Mouse (Mus musculus): ENCODE data around the gene Cd52. TPM values are rescaled to one million over a fixed set of nuclear protein-coding genes. Genes with fewer than 3 reads are reported as not detected.

The Cd52 gene
- polyA plus RNA-seq, 1 experiment, result not detected

DNA sequence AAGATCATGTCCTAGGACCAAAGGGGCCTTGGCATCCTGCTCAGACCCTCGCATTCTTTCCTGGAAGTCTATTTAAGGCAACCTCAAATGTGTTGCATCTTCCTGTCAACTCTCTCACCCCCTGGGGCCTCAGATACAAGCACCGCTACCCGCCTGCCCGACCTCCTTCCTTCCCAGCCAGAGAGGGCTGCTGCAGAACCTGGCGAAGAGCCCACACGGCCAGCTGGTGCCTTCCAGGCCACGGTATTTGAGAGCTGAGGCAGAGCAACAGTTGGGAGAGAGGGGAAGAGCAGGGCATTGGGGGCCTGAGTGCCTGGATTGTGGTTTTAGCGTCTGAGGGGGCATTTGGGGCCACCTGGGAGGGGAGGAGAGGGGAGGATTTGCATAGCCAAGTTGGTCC is 42.3 kb downstream of the Cd52 start:
- Histone ChIP-seq H3K27me3 (ENCODE audit: control insufficient read depth, insufficient read depth, insufficient read length) (peaks cover 45% of the 10 kb centered on the region), H3K79me2 (ENCODE audit: control insufficient read depth, insufficient read depth) (no peaks in the 10 kb centered on the region), H3K36me3 (ENCODE audit: control insufficient read depth, insufficient read depth) (no peaks in the 10 kb centered on the region), H3K79me3 (ENCODE audit: low read depth) (no peaks in the 10 kb centered on the region), H3K4me3 (ENCODE audit: insufficient read depth, poor library complexity, severe bottlenecking) (no peak overlapping the region), H3ac (ENCODE audit: control insufficient read depth, insufficient read length, low read depth) (no peak overlapping the region)
- TF ChIP-seq CTCF (IDR thresholded peaks at IDR 0.05; ENCODE audit: control insufficient read depth, insufficient read depth, insufficient read length) (no peak), MYOG (IDR thresholded peaks at IDR 0.05; ENCODE audit: control insufficient read depth, extremely low read depth, insufficient read length) (no peak), CEBPB (IDR thresholded peaks at IDR 0.05; ENCODE audit: low read depth) (no peak), USF1 (IDR thresholded peaks at IDR 0.05; ENCODE audit: low read depth) (no peak), MAX (IDR thresholded peaks at IDR 0.05) (no peak), FOSL1 (IDR thresholded peaks at IDR 0.05; ENCODE audit: insufficient read depth, low read length, poor library complexity, severe bottlenecking) (no peak), MYOD1 (IDR thresholded peaks at IDR 0.05; ENCODE audit: control insufficient read depth, insufficient read length, low read depth) (no peak)

DNA sequence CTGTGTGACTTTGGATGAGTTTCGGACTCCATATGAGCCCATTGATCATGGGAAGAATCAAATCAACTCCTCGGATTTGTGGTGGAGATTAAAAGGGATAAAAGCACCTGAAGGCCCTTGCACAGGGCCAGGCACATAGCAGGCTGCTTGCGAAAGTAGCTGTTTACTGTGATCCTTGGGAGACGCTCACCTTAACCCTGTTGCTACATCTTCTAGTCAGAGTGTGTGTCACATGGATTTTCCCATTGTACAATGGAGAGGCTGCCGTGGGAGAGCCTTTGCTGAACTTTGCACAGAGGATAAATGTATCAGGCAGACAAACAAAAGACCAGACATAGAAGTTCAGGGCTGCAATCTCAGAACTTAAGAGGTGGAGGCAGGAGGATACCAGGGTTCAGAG is 43.0 kb downstream of the Cd52 start:
- Histone ChIP-seq H3K36me3 (ENCODE audit: control insufficient read depth, insufficient read depth) (no peaks in the 10 kb centered on the region), H3K79me2 (ENCODE audit: control insufficient read depth, insufficient read depth) (no peaks in the 10 kb centered on the region)

DNA sequence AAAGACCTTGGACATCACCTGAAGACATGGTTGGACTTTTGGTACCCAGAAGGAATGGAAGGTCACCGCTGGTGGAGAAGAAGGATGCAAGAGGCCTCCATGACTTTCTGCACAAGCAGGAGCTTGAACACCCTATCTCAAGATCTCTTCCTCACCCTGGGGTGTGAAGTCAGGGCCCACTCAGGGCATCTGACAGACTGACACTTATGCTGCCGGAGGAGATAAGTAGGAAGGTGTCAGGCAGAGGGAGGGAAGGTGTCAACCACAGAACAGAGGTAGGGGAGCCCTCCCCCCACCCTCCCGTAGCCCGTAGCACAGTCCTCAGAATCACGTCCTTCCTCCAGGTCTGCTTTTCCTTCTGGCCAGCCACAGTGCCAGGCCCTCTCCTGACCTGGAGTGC is 47.2 kb downstream of the Cd52 start:
- no peak overlapping the region for H3K4me3 ChIP-seq (ENCODE audit: insufficient read depth, poor library complexity, severe bottlenecking)
- H3K36me3 ChIP-seq (ENCODE audit: control insufficient read depth, insufficient read depth), result no peaks in the 10 kb centered on the region
- H3K79me3 ChIP-seq (ENCODE audit: low read depth), result no peaks in the 10 kb centered on the region
- TF ChIP-seq MYOD1 (IDR thresholded peaks at IDR 0.05; ENCODE audit: control insufficient read depth, insufficient read length, low read depth), result no peak
- no peaks in the 10 kb centered on the region for H3K79me2 ChIP-seq (ENCODE audit: control insufficient read depth, insufficient read depth)
- H3K27me3 ChIP-seq (ENCODE audit: control insufficient read depth, insufficient read depth, insufficient read length), result peaks cover 11% of the 10 kb centered on the region
- H3ac ChIP-seq (ENCODE audit: control insufficient read depth, insufficient read length, low read depth), result no peak overlapping the region

More for the DNA sequence above, 43.0 kb downstream of the Cd52 start:
- Histone ChIP-seq H3K27me3 (ENCODE audit: control insufficient read depth, insufficient read depth, insufficient read length) (peaks cover 40% of the 10 kb centered on the region), H3K79me3 (ENCODE audit: low read depth) (no peaks in the 10 kb centered on the region), H3ac (ENCODE audit: control insufficient read depth, insufficient read length, low read depth) (no peak overlapping the region), H3K4me3 (ENCODE audit: insufficient read depth, poor library complexity, severe bottlenecking) (no peak overlapping the region)
- no peak for TF ChIP-seq CEBPB (IDR thresholded peaks at IDR 0.05; ENCODE audit: low read depth)
- no peak for TF ChIP-seq MYOD1 (IDR thresholded peaks at IDR 0.05; ENCODE audit: control insufficient read depth, insufficient read length, low read depth)
- TF ChIP-seq MAX (IDR thresholded peaks at IDR 0.05), result no peak

DNA sequence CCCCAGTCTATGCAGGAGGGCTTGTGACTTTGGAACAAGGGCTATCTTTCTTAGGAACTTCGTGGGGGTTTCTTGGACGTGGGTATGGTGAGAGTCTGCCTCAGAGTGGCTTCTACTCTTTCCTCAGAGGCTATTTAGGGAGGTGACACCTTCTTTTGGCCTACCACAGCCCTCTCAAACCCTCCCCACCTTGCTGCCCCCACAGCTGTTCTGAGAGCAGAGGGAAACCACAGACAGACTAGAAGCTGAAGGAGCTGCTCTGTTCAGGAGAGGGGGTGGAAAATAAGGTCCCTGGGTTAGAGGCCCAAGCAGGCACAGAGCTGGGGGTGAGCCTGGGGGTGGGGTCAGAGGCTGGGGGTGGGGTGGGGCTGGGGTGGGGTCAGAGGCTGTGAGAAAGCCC is 51.8 kb downstream of the Cd52 start:
- H3K79me3 ChIP-seq (ENCODE audit: low read depth), result no peaks in the 10 kb centered on the region
- H3K4me3 ChIP-seq (ENCODE audit: insufficient read depth, poor library complexity, severe bottlenecking), result no peak overlapping the region
- H3K27me3 ChIP-seq (ENCODE audit: control insufficient read depth, insufficient read depth, insufficient read length), result peaks cover 12% of the 10 kb centered on the region
- no peak for TF ChIP-seq MYOD1 (IDR thresholded peaks at IDR 0.05; ENCODE audit: control insufficient read depth, insufficient read length, low read depth)
- TF ChIP-seq CEBPB (IDR thresholded peaks at IDR 0.05; ENCODE audit: low read depth), result no peak
- no peak for TF ChIP-seq MYOG (IDR thresholded peaks at IDR 0.05; ENCODE audit: control insufficient read depth, extremely low read depth, insufficient read length)
- no peak for TF ChIP-seq USF1 (IDR thresholded peaks at IDR 0.05; ENCODE audit: low read depth)
- TF ChIP-seq CTCF (IDR thresholded peaks at IDR 0.05; ENCODE audit: control insufficient read depth, insufficient read depth, insufficient read length), result no peak
- TF ChIP-seq MAX (IDR thresholded peaks at IDR 0.05), result no peak
- no peak for TF ChIP-seq FOSL1 (IDR thresholded peaks at IDR 0.05; ENCODE audit: insufficient read depth, low read length, poor library complexity, severe bottlenecking)
- no peaks in the 10 kb centered on the region for H3K79me2 ChIP-seq (ENCODE audit: control insufficient read depth, insufficient read depth)
- no peaks in the 10 kb centered on the region for H3K36me3 ChIP-seq (ENCODE audit: control insufficient read depth, insufficient read depth)
- H3ac ChIP-seq (ENCODE audit: control insufficient read depth, insufficient read length, low read depth), result no peak overlapping the region

DNA sequence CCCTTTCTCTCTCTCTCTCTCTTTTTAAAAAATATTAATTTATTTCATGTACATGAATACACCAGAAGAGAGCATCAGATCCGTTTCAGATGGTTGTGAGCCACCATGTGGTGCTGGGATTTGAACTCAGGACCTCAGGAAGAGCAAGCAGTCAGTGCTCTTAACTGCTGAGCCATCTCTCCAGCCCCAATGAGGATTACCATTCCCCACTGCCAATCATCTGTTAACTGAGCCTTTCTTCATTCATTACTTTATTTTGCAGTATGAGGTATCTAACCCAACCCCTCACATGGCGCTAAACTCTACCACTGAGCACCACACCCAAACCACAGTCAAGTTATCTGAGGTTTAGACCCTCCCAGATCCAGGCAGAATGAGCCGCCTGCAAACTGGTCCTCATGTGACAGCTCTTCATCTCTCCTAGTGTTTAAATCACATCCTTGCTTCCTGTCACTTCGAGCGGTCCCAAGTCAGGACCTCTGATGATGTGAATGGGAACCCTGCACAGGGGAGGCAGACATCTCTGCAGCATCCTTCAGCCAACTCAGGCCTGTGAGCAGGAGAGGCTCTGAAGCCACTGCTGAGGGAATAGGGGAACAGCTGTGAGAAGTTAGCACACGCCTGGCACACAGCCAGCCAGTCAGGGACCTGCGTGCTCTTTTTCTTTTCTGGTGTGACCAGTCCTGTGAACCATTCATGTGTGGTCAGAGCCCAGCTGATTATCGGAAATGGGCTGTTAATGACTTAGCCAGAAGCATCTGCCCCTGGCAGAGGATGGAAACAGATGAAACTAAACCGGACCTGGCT is 53.4 kb downstream of the Cd52 start:
- TF ChIP-seq MYOG (IDR thresholded peaks at IDR 0.05; ENCODE audit: control insufficient read depth, extremely low read depth, insufficient read length) (no peak), FOSL1 (IDR thresholded peaks at IDR 0.05; ENCODE audit: insufficient read depth, low read length, poor library complexity, severe bottlenecking) (no peak), MYOD1 (IDR thresholded peaks at IDR 0.05; ENCODE audit: control insufficient read depth, insufficient read length, low read depth) (no peak), USF1 (IDR thresholded peaks at IDR 0.05; ENCODE audit: low read depth) (no peak), CEBPB (IDR thresholded peaks at IDR 0.05; ENCODE audit: low read depth) (no peak), MAX (IDR thresholded peaks at IDR 0.05) (no peak), CTCF (IDR thresholded peaks at IDR 0.05; ENCODE audit: control insufficient read depth, insufficient read depth, insufficient read length) (no peak)
- H3K79me3 ChIP-seq (ENCODE audit: low read depth), result no peaks in the 10 kb centered on the region
- no peaks in the 10 kb centered on the region for H3K36me3 ChIP-seq (ENCODE audit: control insufficient read depth, insufficient read depth)
- H3K4me3 ChIP-seq (ENCODE audit: insufficient read depth, poor library complexity, severe bottlenecking), result no peak overlapping the region
- H3K27me3 ChIP-seq (ENCODE audit: control insufficient read depth, insufficient read depth, insufficient read length), result peaks cover 6% of the 10 kb centered on the region
- H3K79me2 ChIP-seq (ENCODE audit: control insufficient read depth, insufficient read depth), result no peaks in the 10 kb centered on the region
- H3ac ChIP-seq (ENCODE audit: control insufficient read depth, insufficient read length, low read depth), result no peak overlapping the region

DNA sequence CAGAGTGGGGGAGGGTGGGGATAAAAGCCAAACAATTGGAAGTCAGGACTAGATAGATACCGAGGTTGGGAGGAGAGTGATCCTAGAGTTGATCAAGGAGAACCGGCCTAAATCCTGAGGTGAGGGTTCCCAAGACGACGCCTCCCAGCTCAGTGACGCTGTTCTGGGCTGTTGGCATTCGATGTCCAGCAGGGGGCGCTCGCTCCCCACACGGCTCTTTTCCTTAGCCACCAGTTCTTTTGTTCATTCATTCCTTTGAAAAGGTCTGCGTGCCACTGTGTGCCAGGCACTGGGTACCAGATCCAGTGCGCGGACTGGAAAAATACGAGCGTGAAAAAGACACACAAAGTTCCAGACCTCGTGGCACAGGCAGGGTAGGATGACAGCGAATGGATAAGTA is 58.9 kb downstream of the Cd52 start:
- Histone ChIP-seq H3K27me3 (ENCODE audit: control insufficient read depth, insufficient read depth, insufficient read length) (peaks cover 19% of the 10 kb centered on the region), H3K79me2 (ENCODE audit: control insufficient read depth, insufficient read depth) (no peaks in the 10 kb centered on the region), H3K4me3 (ENCODE audit: insufficient read depth, poor library complexity, severe bottlenecking) (no peak overlapping the region), H3K79me3 (ENCODE audit: low read depth) (no peaks in the 10 kb centered on the region), H3ac (ENCODE audit: control insufficient read depth, insufficient read length, low read depth) (no peak overlapping the region), H3K36me3 (ENCODE audit: control insufficient read depth, insufficient read depth) (no peaks in the 10 kb centered on the region)
- no peak for TF ChIP-seq MYOD1 (IDR thresholded peaks at IDR 0.05; ENCODE audit: control insufficient read depth, insufficient read length, low read depth)
- peak; percentile 36 for TF ChIP-seq CTCF (IDR thresholded peaks at IDR 0.05; ENCODE audit: control insufficient read depth, insufficient read depth, insufficient read length)

Other genes with a start within 250 kb of the Cd52 start
- gene Rps6ka1, start 207.3 kb downstream of the Cd52 start, polyA plus RNA-seq (2012; fragmentation: generic; extraction: Trizol), result 2.4 TPM
- gene Hmgn2, start 126.4 kb downstream of the Cd52 start, polyA plus RNA-seq (2012; fragmentation: generic; extraction: Trizol), result 176 TPM
- 27.7 TPM for gene Dhdds, start 94.2 kb downstream of the Cd52 start, polyA plus RNA-seq (2012; fragmentation: generic; extraction: Trizol)
- not detected for gene Lin28a, start 76.2 kb downstream of the Cd52 start, polyA plus RNA-seq (2012; fragmentation: generic; extraction: Trizol)
- gene Zfp683, start 41.2 kb downstream of the Cd52 start, polyA plus RNA-seq (2012; fragmentation: generic; extraction: Trizol), result not detected
- not detected for gene Crybg2, start 34.3 kb downstream of the Cd52 start, polyA plus RNA-seq (2012; fragmentation: generic; extraction: Trizol)
- gene Ubxn11, start 7.5 kb upstream of the Cd52 start, polyA plus RNA-seq (2012; fragmentation: generic; extraction: Trizol), result 0.80 TPM
- 375 TPM for gene Sh3bgrl3, start 33.7 kb upstream of the Cd52 start, polyA plus RNA-seq (2012; fragmentation: generic; extraction: Trizol)
- gene Cep85, start 92.0 kb upstream of the Cd52 start, polyA plus RNA-seq (2012; fragmentation: generic; extraction: Trizol), result 11.2 TPM
- gene Gm7534, start 107.9 kb upstream of the Cd52 start, polyA plus RNA-seq (2012; fragmentation: generic; extraction: Trizol), result not detected
- not detected for gene Catsper4, start 132.3 kb upstream of the Cd52 start, polyA plus RNA-seq (2012; fragmentation: generic; extraction: Trizol)
- gene Cnksr1, start 143.3 kb upstream of the Cd52 start, polyA plus RNA-seq (2012; fragmentation: generic; extraction: Trizol), result 0.02 TPM
- gene E130218I03Rik, start 148.6 kb upstream of the Cd52 start, polyA plus RNA-seq (2012; fragmentation: generic; extraction: Trizol), result 0.36 TPM
- gene Zfp593, start 150.5 kb upstream of the Cd52 start, polyA plus RNA-seq (2012; fragmentation: generic; extraction: Trizol), result 20.4 TPM
- not detected for gene Gm30191, start 151.9 kb upstream of the Cd52 start, polyA plus RNA-seq (2012; fragmentation: generic; extraction: Trizol)
- not detected for gene Grrp1, start 159.0 kb upstream of the Cd52 start, polyA plus RNA-seq (2012; fragmentation: generic; extraction: Trizol)
- gene Pdik1l, start 192.8 kb upstream of the Cd52 start, polyA plus RNA-seq (2012; fragmentation: generic; extraction: Trizol), result 2.7 TPM
- gene Trim63, start 220.0 kb upstream of the Cd52 start, polyA plus RNA-seq (2012; fragmentation: generic; extraction: Trizol), result 0.19 TPM
- not detected for gene Slc30a2, start 248.1 kb upstream of the Cd52 start, polyA plus RNA-seq (2012; fragmentation: generic; extraction: Trizol)

Measured in C2C12 (cell line).